Mouse (Mus musculus): Measurements from ENCODE around the gene Fam189a1.

DNA sequence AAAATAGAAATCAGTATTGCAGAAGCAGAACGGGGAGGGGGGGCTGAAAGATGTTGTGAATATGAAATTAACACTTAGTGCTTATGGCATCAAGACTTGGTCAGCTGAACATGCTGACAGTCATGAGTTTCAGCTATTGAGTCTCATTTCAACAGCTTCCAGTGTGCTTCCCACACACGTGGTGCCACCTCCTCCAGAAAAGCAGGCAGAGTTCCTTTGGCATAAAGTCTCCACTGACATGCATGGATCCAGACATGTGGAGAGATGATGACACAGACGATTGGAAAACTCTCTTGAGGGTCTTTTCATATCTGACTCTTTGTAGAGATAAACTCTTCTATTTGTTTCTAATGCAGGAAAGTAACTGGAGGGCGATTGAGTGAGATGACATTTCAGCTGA, 14.4 kb upstream of the Fam189a1 start:
- TF ChIP-seq TAL1 (IDR thresholded peaks at IDR 0.05; ENCODE audit: low read length) (no peak), GATA1 (IDR thresholded peaks at IDR 0.05; ENCODE audit: low read length) (no peak)
